Mouse (Mus musculus) kidney, adult 18-20 months (tissue): ENCODE data around the gene Vmn2r28.
"Not testable (repeated sequence)": the region's sequence is repeated elsewhere in the genome, so short reads cannot be mapped to it uniquely, and the experiment has no call there.

Experiments used
- DNase-seq: peaks from one replicate; pipeline ENCODE4 v3.0.0; 2021

The Vmn2r28 gene

DNA sequence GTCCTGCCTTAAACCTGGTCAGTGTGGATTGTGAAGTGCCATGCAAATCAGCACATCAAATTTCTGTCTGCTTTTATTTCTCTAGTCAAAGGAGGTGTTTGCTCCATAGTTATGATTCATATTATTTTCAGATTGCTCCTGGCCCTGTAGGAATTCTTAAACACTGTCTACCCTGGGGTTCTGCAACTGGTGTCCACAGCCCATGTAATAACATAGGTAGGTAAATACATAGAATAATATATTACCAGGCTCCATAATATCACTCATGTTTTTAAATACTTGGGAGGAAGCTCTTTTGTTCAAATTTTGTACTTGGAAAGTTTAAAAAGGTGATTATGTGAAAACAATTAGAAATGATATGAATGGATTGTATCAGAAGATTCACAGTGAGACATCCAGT is at the start of gene Vmn2r28:
Gene Vmn2r28, minus strand, starts transcription at position 101 of the 400 bp plus-strand sequence.
- not testable (repeated sequence) for DNase-seq

DNA sequence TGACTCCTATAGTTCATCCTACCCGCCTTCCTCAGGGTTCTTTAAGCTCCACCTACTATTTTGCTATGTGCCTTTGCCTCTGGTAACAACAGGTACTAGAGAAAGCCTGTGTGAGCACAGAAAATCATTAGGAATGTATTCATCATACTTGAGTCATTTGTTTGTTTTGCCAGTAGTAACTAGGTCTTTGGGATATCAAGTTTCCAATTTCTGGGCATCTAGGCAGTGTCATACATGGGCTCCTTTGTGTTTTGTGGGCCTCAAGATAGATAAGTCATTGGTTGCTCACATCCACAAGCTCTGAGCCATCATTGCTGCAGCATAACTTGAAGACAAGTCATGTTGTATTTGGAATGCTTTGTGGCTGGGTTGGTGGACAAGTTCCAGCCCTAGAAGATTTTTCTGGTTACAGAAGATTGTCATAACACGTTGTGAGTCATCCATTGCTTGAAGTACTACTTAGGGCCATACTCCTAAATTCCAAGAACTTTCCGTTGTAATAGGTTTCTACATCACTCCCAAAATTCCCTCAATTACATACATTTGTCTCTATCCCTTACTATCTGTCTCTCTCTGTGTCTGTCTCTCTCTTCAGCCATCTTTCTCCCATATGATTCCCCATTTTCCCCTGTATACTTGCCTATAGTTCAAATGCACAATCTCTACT is 47.1 kb upstream of the Vmn2r28 start:
- not testable (repeated sequence) for DNase-seq

DNA sequence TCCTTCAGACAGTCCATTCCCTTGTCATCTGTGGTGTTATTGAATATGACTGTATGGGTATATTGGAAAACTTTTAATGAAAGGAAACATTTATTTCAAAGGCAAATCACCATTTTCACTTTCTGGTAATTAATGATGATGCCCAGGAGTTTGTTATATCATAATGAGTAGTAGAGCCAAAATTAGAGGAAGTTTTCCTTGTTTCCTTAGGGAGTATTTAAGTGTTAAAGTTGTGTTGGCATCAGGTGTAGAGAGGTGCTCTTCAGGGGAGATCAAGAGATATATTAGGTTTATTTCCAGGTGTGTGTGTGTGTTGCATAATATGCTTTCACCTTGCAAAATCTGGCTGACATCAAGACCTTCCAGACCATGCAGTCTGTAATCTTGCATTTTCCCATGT is 37.1 kb downstream of the Vmn2r28 start, which contains the start of gene Vmn1r59:
Gene Vmn1r59, minus strand, starts transcription at position 101 of the 400 bp plus-strand sequence.
- no peak for DNase-seq

DNA sequence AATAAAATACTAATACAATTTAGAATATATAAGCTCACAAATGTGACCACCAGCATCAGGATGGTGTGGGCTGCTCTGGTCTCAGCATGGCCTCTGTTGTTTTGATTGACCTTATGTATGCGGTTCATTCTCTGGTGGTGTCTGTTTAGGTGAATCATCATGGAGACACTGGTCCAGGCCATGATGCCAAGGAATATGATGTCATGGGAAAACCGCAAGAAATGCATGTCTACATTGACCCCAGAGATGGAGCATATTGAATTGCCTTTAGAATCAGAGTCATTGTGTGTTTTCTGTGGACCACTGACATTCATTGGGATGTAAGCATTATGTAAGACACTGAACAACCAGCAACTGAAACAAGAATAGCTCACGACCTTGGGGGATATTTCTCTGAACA is 39.7 kb downstream of the Vmn2r28 start:
- DNase-seq, result not testable (repeated sequence)

DNA sequence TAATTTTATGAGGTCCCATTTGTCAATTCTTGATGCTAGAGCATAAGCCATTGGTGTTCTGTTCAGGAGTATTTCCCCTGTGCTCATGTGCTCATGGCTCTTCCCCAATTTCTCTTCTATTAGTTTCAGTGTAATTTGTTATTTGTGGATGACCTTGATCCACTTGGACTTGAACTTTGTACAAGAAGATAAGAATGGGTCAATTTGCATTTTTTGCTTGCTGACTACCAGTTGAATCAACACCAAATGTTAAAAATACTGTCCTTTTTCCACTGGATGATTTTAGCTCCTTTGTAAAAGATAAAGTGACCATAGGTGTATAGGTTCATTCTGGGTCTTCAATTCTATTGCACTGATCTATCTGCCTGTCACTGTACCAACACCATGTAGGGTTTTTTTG is 45.1 kb downstream of the Vmn2r28 start:
- no peak for DNase-seq
